Comparison of ENCODE assay signal across 7 mouse cellular contexts in the genomic region with DNA sequence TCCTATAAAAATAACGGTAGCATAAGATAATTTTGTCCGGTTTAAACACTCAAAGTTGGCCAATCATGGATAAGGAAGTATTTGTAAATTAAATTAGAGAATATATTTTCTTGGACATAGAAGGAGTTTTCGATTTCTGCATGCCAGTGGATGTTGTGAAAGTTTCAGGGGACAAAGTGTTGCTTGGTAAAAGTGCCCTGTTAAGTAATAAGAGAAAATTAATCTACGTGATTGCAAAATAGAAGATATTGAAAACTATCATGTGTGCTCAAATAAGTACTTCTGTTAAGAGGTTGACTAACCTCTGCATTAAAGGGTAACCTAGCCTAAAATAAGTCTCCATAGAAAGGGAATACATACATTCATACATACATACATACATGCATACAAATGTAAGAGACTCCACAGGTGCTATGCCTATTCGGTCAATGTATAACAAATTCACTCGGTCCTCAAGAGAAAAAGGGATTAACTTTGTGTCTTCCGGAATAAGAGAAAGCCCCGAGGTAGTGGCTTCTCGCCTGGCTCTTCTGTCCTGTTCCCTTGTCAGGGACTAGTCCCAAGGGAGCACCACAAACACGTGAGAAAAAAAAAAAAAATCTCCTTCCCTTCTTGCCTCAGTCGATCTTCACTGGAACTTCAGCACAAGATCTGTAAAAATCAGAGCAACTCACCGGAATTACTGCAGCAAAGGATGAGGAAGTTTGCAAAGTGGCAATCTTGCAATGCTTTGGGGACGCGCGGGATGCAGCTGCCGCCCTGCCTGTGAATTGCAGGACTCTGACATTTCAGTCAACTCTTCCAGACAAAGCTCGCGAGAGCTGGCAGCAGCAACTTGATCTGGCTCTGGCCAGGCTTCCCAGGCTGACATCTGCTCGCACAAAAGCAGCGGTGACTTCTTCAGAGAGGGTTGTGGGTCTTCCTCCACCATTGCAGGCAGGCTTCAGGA. TPM values are rescaled to one million over a fixed set of nuclear protein-coding genes. Genes with fewer than 3 reads are reported as not detected.
A peak's percentile ranks its signal among the peaks of the same experiment; 100 is the strongest.
DNase-seq lines count a peak whose midpoint lies in the region; ATAC-seq and TF ChIP-seq lines count a peak whose summit lies in the region.

No protein-coding gene starts in this region.

- no peak overlapping the region for H3K27ac ChIP-seq in embryonic fibroblast, embryonic 13.5 days (ENCODE audit: insufficient read depth, low read length)
- peak overlapping the region; percentile 77 for H3K27ac ChIP-seq in heart, embryonic 13.5 days (replicated peaks)
- no peak overlapping the region for H3K27ac ChIP-seq in kidney, postnatal 0 days
- peak overlapping the region; percentile 23 for H3K27ac ChIP-seq in liver, embryonic 13.5 days
- H3K27ac ChIP-seq in neural tube, embryonic 15.5 days (replicated peaks) = peak overlapping the region; percentile 33; the same call in 1 of the 2 replicates

- WGBS in heart, embryonic 13.5 days = 17% methylated on average over 20 of the region's 20 CpGs
- 20% methylated on average over 20 of the region's 20 CpGs for WGBS in kidney, postnatal 0 days
- 17% methylated on average over 20 of the region's 20 CpGs for WGBS in liver, embryonic 13.5 days (ENCODE audit: insufficient replicate concordance)
- 21% methylated on average over 20 of the region's 20 CpGs for WGBS in neural tube, embryonic 15.5 days

- peak; percentile 63; the same call in 1 of the 2 replicates for ATAC-seq in heart, embryonic 13.5 days (ENCODE audit: extremely low read depth, insufficient number of reproducible peaks, low FRiP score, low TSS enrichment)
- peak; percentile 94 for ATAC-seq in kidney, postnatal 0 days (replicated peaks; ENCODE audit: low FRiP score, low read depth)
- peak; percentile 64 for ATAC-seq in liver, embryonic 13.5 days (ENCODE audit: low read depth)
- ATAC-seq in neural tube, embryonic 15.5 days (ENCODE audit: low FRiP score) = peak; percentile 85

- peak overlapping the region; percentile 70 for H3K4me2 ChIP-seq in heart, embryonic 13.5 days
- peak overlapping the region; percentile 65 for H3K4me2 ChIP-seq in kidney, postnatal 0 days (ENCODE audit: low read length)
- H3K4me2 ChIP-seq in liver, embryonic 13.5 days = peak overlapping the region; percentile 29; the same call in 1 of the 2 replicates
- H3K4me2 ChIP-seq in neural tube, embryonic 15.5 days = peak overlapping the region; percentile 81

- peak; percentile 51 for TF ChIP-seq POLR2A in embryonic fibroblast, embryonic 13.5 days (IDR thresholded peaks at IDR 0.05; ENCODE audit: low read depth, low read length)

- peak; percentile 74 for DNase-seq in brain, adult 2 months (ENCODE audit: low read depth, low spot score)
- DNase-seq in kidney, postnatal 0 days (ENCODE audit: low spot score) = peak; percentile 92
- DNase-seq in liver, embryonic 13.5 days = peak; percentile 6
- DNase-seq in yolk sac, embryonic 10.5 days (ENCODE audit: low spot score) = peak; percentile 70

- H3K36me3 ChIP-seq in heart, embryonic 13.5 days = no peaks in the 10 kb centered on the region
- no peaks in the 10 kb centered on the region for H3K36me3 ChIP-seq in kidney, postnatal 0 days (ENCODE audit: insufficient read depth, low read length)
- H3K36me3 ChIP-seq in liver, embryonic 13.5 days = no peaks in the 10 kb centered on the region
- no peaks in the 10 kb centered on the region for H3K36me3 ChIP-seq in neural tube, embryonic 15.5 days

- H3K4me1 ChIP-seq in embryonic fibroblast, embryonic 13.5 days (ENCODE audit: control insufficient read depth, insufficient read depth, low read length) = no peaks in the 10 kb centered on the region
- no peaks in the 10 kb centered on the region for H3K4me1 ChIP-seq in heart, embryonic 13.5 days
- no peaks in the 10 kb centered on the region for H3K4me1 ChIP-seq in kidney, postnatal 0 days (replicated peaks; ENCODE audit: insufficient read depth, low read length)
- no peaks in the 10 kb centered on the region for H3K4me1 ChIP-seq in liver, embryonic 13.5 days (replicated peaks)
- H3K4me1 ChIP-seq in neural tube, embryonic 15.5 days = no peaks in the 10 kb centered on the region

- TF ChIP-seq CTCF in embryonic fibroblast, embryonic 13.5 days (IDR thresholded peaks at IDR 0.05; ENCODE audit: borderline replicate concordance, insufficient read depth, low read length) = no peak
- no peak for TF ChIP-seq CTCF in kidney, postnatal 0 days (IDR thresholded peaks at IDR 0.05; ENCODE audit: low read depth)

- peak overlapping the region; percentile 35 for H3K4me3 ChIP-seq in embryonic fibroblast, embryonic 13.5 days (ENCODE audit: insufficient read depth, low read length)
- peak overlapping the region; percentile 61 for H3K4me3 ChIP-seq in heart, embryonic 13.5 days
- peak overlapping the region; percentile 45 for H3K4me3 ChIP-seq in kidney, postnatal 0 days (replicated peaks; ENCODE audit: low read depth, low read length)
- H3K4me3 ChIP-seq in liver, embryonic 13.5 days (replicated peaks) = peak overlapping the region; percentile 45
- peak overlapping the region; percentile 45 for H3K4me3 ChIP-seq in neural tube, embryonic 15.5 days (replicated peaks)

- no peaks in the 10 kb centered on the region for H3K9me3 ChIP-seq in heart, embryonic 13.5 days
- no peaks in the 10 kb centered on the region for H3K9me3 ChIP-seq in kidney, postnatal 0 days (replicated peaks; ENCODE audit: low read length)
- no peaks in the 10 kb centered on the region for H3K9me3 ChIP-seq in liver, embryonic 13.5 days (replicated peaks)
- H3K9me3 ChIP-seq in neural tube, embryonic 15.5 days (replicated peaks) = no peaks in the 10 kb centered on the region

- H3K9ac ChIP-seq in heart, embryonic 13.5 days = peak overlapping the region; percentile 80
- H3K9ac ChIP-seq in kidney, postnatal 0 days (ENCODE audit: low read depth, low read length) = peak overlapping the region; percentile 42; the same call in 1 of the 2 replicates
- peak overlapping the region; percentile 29 for H3K9ac ChIP-seq in liver, embryonic 13.5 days
- peak overlapping the region; percentile 30 for H3K9ac ChIP-seq in neural tube, embryonic 15.5 days (replicated peaks)

- H3K27me3 ChIP-seq in heart, embryonic 13.5 days (replicated peaks) = no peaks in the 10 kb centered on the region
- H3K27me3 ChIP-seq in kidney, postnatal 0 days (ENCODE audit: insufficient read depth, low read length) = no peaks in the 10 kb centered on the region
- H3K27me3 ChIP-seq in liver, embryonic 13.5 days = no peaks in the 10 kb centered on the region
- H3K27me3 ChIP-seq in neural tube, embryonic 15.5 days (replicated peaks) = no peaks in the 10 kb centered on the region

RNA-seq across cellular contexts. Expression of gene Bche, which starts 0.5 kb away (rescaled TPM):
- polyA plus RNA-seq in embryonic fibroblast, embryonic 13.5 days (2011; ENCODE audit: insufficient read length, low read depth, missing spikeins) = 1.7 and 2.9 TPM in 2 replicates
- 15.4 and 16.2 TPM in 2 replicates for polyA plus RNA-seq in heart, embryonic 13.5 days (2015; fragmentation: Nextera tagmentation; extraction: Ambion mirVana)
- polyA plus RNA-seq in kidney, postnatal 0 days (2015; fragmentation: Nextera tagmentation; extraction: Ambion mirVana) = 1.5 and 2.0 TPM in 2 replicates
- polyA plus RNA-seq in liver, embryonic 13.5 days (2015; fragmentation: Nextera tagmentation; extraction: Ambion mirVana) = 7.0 and 9.0 TPM in 2 replicates
- polyA plus RNA-seq in neural tube, embryonic 15.5 days (2015; fragmentation: Nextera tagmentation; extraction: Ambion mirVana) = 2.4 and 2.8 TPM in 2 replicates

Comparison
In these comparisons a context has a peak if more than half of its experiments do, and no peak if none do; other contexts are left out.
1. DNase-seq: peak in every context shown above with its lines; median percentile 92 in kidney, postnatal 0 days; 74 in brain, adult 2 months; 70 in yolk sac, embryonic 10.5 days; 6 in liver, embryonic 13.5 days.
2. H3K27ac ChIP-seq: peak in heart, embryonic 13.5 days (single experiment), liver, embryonic 13.5 days (single experiment) and neural tube, embryonic 15.5 days (single experiment); none in embryonic fibroblast, embryonic 13.5 days (single experiment) and kidney, postnatal 0 days (single experiment).
3. H3K4me2 ChIP-seq: peak in every context shown above with its lines; median percentile 81 in neural tube, embryonic 15.5 days; 70 in heart, embryonic 13.5 days; 65 in kidney, postnatal 0 days; 29 in liver, embryonic 13.5 days.
4. H3K9ac ChIP-seq: peak in every context shown above with its lines; median percentile 80 in heart, embryonic 13.5 days; 42 in kidney, postnatal 0 days; 30 in neural tube, embryonic 15.5 days; 29 in liver, embryonic 13.5 days.
5. Peak in every context shown above with its lines, with median percentiles within 50 percentile points of each other: H3K4me3 ChIP-seq and ATAC-seq.